Mouse (Mus musculus) bone marrow macrophage, adult 2 months (primary cell): ENCODE data around the gene Kcnh8.

Experiments
- CTCF ChIP-seq: IDR thresholded peaks from 2 replicates; pipeline ENCODE4 v1.5.1; 2012; ENCODE audit warnings: low read depth, mild to moderate bottlenecking, low read length, moderate library complexity
- POLR2A ChIP-seq: IDR thresholded peaks from 2 replicates; pipeline ENCODE4 v1.6.1; 2012; ENCODE audit warnings: mild to moderate bottlenecking, low read depth, low read length, borderline replicate concordance

- TF ChIP-seq CTCF (no peak), POLR2A (no peak)
Observed at GRCm38 (mm10) chr17:52920519-52921106, 318.1 kb downstream of the Kcnh8 start.
